Mouse (Mus musculus) c-Kit-negative CD71-positive TER-119-positive erythroid progenitor cells, embryonic 14.5 days (primary cell): ENCODE results near the gene Rnf166.
A peak's percentile ranks its signal among the peaks of the same experiment; 100 is the strongest.

Experiments used
- DNase-seq: peaks from one replicate; pipeline ENCODE4 v3.0.0-alpha.2; 2013; ENCODE audit warnings: low read depth, low spot score

The Rnf166 gene

DNA sequence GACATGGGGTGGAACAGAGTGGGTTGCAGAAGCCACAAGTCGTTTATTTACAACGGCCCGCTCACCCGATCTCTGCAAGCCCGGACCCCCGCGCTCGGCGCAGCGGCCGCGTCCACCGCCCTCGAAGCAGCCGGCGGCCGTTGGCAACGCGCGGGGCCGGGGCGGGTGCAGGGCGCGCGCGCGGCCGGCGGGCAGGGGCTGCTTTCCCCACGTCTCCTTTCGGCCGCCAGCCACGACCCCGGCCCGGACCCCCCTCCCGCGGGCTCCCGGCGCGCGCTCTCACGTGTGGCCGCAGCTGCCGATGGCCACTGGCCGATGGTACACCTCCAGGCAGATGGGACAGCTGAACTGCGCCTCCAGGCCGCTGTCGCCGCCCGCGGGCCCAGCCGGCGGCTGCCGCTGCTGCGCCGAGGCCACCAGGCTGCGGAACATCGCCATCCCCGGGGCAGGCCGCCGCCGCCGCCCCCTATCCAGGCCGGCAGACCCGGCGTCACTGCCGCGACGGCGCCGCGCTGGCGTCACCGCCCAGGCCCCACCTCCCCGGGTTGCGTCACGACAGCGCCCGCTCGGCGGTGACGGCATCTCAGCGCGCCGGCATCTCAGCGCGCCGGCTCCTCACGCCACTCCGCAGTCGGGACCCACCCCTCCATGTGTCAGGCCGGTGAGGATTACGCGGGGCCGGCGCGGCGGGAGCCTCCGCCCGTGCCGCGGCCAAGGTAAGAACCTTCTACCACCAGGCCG, at the start of gene Rnf166, which contains the start of gene Ctu2:
Gene Rnf166, minus strand, starts transcription at position 485 of the 741 bp plus-strand sequence.
Gene Ctu2, plus strand, starts transcription at position 564 of the 741 bp plus-strand sequence.
- DNase-seq, result peak; percentile 73

DNA sequence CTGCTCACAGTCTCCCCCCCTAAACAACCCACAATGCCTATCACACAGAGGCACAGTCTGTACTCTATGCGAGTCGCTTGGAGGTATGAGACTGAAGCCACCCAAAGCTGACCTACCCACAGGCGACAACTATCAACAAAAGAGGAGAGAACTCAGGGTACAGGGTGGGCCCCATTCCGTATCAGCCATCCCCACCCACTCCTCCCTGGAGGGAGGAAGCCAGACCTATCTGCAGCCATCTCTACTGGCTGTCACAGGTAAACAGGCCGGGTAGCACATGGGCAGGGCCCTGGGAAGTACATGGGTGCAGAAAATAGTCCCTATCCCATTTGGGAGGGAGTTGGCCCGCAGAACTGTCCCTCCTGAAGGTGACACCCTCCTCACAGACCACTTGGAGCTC, 49.1 kb upstream of the Rnf166 start:
- no peak for DNase-seq

DNA sequence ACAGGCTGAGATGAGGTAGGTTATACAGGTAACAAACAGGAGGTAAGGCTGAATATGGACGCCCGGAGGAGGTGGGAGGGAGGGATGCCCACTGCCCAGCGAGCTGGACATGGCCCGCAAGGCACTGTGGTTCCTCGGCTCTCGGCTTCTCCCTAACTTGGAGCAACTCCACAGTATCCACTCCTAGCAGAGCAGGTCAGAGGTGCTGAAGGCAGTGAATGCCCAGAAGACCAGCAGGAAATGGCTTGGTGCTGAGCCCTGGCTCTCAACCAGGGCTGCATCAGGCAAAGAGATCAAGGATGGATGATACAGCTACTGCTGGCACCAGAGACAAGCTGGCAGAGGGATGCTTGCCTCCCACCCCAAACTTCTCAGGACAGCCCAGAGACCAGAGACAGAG, 48.6 kb upstream of the Rnf166 start:
- no peak for DNase-seq

DNA sequence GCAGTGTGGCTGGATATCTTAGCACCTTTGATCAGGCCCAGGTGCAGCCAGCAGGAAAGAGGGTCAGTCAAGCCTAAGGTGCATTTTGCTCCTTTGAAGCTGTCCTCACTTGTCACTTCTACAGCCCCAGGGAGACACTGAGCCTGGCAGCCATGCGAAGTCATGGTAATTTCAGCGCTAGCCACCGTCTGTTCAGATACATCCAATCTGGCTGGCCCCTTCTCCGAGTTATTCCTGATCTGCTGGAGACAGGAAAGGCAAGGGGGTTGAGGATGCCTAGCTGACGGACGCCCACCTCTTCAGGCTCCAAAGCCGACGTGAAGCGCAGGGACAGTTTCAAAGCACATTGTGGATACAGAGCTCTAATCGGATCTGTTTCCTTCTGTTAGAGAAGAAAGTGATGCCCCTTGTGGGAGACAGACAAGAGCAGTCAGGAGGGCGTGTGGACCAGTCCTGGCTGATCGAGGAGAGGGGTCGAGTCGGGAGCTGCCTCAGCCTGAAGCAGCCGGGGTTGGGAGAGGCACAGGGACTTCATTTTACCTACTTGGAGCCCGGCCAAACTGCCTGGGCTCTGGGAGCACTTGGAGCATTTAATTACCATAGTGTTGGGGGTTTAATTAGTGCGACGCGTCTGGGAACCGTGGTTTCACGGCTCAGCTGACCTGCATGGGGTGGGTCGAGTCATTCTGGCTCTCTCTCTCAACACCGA, 47.9 kb upstream of the Rnf166 start:
- DNase-seq, result no peak

DNA sequence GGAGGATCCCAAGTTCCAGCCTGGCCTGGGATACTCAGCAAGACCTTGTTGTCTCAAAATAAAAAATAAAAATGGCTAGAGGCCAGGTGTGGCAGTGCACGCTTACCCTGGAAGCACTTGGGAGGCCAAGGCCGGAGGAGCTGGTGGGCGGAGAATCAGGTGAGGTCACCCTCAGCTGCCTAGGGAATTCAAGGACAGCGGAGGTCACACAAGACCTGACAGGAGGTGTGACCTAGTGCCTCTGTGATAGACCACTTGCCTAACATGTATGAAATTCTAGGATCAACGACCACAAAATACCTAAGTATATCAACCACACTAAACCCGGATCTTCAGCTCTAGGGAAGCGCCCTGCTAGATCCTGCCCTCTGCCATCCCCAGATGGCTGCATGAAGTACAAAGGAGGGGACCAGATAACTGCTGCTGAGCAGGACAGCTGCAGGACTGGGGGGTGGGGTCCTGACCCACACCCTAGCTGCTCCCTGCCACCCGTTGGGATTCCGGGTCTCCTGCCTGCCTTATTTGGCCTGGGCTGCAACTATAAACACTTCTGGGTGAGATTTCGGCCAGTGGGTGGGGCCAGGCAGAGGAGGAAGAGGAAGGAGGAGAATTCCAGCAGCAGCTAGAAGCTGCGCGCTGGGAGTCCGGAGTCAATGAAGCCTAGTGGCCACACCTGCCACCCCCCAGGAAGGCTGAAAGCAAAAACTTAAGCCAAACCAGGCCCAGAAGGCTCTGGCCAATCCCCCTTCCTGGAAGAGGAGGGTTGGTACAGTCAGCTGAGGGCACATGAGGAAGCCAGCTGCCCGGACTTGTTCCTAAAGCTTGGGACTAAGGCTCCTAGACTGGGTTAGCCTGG, 47.2 kb upstream of the Rnf166 start:
- DNase-seq, result no peak

DNA sequence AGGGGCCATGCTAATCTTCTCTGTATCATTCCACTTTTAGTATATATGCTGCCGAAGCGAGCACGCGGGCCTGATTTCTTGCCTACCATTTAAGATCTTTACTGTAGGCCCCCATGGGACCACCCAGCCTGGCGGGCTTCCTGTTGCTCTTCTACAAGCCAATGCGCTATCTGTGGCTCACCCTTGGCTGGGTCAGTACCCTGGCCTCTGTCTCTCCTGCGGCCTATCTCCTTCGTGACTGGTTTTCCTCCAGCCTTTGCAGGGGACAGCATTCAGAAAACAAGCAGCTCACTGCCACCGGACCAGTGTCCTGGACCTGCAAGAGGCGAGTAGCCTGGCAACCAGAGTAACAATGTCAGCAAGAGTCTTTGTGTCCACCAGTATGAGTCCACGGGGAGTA, 44.7 kb upstream of the Rnf166 start:
- no peak for DNase-seq

DNA sequence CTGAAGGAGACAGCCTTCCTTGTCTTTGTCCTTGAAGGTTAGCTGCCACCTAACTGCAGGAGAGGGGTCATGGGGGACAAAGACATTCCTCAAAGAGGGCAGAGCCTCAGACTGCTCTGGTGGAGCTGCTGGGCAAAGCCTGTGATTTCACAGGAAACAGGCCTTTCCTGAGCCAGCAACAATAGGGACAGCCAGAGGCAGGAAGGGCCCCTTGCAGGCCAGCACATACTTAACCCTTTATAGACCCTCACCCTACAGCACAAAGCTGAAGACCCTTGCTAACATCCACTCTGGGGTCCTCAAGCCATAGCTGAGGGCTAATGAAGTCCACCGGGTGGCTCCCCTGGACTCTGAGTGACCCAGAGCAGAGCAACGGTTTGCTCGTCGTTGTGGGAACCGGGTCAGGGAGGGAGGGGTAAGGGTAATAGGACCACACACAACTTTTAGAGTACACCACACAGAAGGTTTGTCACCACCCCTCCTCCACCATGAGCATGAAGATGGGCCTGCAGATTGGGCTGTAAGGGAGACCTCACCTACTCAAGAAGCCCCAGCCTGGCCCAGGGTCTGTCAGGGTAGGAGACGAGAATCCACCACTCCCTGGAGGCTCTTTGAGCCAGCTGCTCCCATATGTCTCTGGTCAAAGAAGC, 41.8 kb upstream of the Rnf166 start:
- no peak for DNase-seq

DNA sequence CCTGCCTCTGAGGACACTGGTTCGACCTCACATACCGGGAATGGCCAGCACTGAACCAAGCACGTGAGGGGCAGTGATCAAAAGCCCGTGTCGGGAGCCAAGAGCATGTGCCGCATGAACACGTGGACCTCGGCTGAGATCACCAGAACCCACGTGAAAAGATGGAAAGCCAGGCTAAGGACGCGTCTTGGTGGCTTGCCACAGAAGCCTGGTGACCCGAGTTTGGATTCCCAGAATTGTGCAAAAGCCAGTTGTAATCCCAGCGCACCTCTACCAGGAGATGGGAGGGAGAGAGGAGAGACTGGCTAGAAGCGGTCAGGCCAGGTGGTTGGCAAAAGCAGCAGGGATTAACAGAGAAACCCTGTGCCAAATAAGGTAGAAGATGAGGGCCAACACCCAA, 39.8 kb upstream of the Rnf166 start:
- DNase-seq, result no peak

DNA sequence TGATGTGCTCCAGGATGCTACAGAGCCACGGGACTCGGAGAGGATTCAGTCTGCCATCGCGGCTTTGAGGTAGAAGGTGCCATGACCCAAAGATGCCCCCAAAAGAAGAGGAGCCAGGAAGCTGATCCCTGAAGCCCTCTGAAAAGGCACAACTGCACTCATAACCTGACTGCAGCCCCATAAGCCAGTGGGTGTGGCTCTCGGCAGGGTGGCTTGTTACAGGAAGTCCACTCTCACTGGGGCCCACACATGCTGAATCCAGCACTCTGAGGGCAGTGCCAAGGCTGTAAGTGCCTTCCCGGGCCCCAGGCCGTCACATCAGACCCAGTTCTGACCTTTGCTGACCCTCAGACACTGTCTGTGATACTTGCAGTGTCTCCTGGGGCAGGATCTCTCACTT, 36.5 kb upstream of the Rnf166 start:
- DNase-seq, result no peak

DNA sequence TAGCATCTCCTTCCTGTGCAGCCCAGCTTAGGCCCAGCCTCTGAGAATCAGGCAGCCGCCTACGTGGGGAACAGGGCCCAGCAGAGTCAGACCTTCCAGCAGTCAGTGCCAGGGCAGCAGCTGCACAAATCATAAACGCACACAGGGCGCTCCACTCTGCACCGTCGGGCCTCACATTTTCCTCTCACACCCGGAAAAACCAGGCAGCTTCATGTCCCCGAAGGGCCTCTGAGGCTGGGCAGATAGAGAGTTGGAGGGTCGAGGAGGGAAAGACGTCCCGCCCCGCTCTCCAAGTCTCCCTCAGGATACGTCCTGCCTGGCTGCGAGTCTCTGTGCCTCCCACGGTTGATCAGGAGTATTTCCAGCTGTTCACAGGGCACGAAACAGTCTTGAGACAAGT, 35.7 kb upstream of the Rnf166 start:
- no peak for DNase-seq

DNA sequence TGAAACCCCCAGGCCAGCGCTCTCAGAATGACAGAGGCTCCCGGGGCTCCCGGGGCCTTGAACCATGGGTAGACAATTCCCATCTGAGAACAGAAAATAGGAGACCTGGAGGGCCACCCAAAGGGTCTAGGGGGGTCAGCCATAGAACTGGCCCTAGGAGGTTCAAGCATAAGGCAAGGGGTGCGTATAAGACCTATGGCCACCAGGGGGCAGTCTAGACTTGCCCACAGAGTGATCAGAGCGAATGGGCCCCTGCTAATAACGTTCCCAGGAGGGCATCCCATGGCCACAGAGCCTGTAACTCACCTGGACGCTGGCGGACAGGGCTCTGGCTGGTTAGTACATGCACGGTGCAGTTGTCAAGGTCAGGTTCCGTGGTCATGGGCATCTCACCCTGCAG, 25.0 kb upstream of the Rnf166 start:
- DNase-seq, result peak; percentile 76

DNA sequence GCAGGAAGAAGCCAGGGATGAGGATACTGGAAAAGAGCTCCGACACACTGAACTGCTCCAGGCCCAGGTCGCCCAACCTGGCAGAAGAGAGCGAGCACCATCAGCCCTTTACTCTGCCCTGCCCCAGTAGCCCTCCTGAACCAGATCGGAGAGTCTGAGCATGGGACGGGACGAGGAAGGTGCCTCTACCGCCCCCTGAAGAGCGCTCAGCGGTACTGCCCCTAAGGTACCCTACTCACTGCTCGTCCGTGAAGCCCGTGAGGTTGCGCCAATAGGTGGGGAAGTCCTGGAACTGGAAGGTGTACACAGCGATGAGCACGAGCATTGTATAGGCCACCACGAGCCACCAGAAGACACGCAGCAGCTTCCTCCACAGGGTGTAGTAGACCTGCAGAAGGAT, 22.0 kb upstream of the Rnf166 start:
- DNase-seq, result no peak

DNA sequence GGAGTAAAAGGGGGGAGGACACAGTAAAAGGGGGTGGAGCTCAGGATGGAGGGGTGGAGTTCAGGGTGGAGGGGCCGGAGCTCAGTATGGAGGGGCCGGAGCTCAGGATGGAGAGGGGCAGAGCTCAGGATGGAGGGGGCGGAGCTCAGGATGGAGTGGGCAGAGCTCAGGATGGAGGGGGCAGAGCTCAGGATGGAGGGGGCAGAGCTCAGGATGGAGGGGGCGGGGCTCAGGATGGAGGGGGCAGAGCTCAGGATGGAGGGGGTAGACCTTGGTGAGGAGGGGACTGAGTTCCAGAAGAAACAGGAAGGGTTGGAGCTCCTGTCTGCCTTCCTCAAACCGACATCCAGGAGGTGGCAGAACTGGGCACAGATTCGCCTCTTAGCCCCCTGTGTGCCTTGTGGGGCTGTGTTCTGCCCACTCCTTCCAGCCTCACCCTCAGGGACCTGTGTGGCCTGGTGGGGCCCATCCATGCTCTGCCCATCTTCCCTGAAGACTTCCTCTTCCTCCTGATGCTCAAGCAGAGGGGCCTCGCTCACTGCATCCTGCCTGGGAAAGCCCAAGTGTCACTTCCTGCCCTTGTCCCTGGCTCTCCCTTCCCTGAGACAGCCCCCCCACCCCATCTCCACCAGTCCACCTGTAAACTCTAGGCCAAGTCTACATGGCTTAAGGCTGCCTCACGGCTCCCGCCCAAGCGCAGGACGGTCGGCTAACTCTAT, 21.3 kb upstream of the Rnf166 start:
- DNase-seq, result no peak

DNA sequence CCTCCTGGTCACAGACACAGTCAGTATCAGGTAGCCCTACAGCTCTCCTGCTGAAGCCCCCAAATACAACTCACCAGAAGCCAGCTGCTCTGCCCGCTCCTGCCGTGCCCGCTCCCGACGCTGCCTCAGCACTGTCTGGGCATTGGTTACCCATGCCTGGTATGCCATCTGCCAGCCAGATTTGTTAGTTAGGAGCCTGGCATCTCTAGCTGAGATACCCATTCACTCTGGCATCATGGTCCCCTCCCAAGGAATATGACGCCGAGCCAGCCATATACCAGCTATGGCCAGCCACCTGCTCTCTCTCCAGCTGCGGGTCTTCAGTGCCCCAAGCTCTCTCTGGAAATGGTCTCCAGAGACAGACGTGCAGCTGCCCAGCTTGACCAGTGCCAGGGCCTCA, 12.5 kb upstream of the Rnf166 start:
- no peak for DNase-seq

DNA sequence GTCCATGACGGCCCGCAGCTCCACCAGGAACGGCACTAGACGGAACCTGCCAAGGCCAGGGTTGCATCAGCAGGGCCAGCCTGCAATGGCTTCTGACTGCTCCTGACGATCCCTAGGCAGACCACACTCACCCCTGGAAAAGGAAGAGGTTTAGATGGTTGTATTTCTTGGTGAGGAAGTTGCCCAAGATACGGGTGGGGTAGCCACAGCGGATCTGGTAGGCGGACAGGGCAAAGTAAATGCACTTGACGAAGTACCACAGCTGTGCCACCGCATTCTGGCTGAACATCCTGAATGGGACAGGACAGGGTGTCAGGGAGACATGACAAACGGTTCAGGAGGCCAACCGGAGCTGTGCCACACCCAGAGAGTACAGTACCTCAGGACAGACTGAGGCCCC, 9.0 kb upstream of the Rnf166 start:
- no peak for DNase-seq

DNA sequence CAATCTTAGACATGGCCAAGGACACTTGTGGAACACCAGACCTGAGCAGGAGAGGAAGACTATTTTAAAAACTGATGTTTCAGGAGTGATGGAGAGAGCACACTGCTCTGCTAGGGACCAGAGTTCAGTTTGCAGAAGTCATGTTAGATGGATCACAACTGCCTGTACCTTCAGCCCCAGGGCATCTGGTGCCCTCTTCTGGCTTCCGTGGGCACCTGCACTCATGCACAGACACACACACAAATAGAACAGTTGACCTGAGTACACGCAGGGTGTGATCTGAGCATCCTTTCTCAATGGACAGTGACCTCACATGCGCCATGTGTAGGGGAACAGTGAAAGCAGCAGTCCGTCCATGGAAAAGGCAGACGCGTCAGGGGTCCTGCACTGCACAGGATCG, 8.0 kb upstream of the Rnf166 start:
- no peak for DNase-seq

DNA sequence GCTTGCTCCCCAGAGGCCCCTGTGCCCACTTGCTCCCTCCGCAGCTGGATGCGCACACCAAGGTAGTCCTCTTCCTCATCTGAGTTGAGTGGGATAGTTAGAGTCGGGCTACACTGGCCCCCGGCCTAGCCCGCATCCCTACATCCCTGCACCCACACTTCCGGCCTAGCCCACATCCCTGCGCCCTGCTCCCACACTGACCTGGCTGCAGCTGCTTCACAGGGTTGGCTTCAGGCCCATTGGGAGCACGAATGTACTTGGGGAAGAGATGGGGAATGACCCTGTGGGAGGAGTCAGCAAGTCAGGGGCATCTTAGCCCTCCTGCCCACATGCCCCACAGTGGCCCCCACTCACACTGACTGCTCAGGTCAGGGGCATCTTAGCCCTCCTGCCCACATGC, 6.6 kb upstream of the Rnf166 start:
- DNase-seq, result no peak

DNA sequence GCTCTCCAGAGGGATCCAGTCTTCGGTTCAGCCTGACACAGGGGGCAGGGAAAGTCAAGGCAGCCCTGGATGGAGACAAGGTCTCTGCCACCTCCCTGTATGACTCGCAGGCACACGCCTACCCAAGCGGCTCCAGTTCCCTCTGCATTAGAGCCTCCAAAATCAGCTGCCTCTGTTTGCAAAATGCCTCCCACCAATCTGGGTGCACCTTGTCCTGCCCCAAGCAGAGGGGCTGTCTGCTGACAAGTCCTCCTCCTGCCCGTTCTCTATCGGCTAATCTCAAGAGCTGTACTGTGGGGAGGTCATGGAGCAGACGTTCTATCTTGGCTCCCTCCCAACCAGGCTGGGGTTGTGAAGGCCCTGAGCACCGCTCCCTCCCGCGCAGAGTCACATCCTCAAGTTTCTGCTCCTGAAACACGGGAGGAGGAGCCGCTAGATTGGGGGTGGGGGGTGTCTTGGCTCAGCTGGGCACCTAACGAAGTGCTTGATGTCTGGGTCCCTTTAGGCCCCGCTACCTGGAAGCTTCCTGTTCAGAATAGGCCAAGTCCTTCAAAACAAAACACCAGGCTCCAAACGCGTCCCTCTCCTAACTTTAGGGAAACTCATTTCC, 808 bp downstream of the Rnf166 start:
- DNase-seq, result no peak

DNA sequence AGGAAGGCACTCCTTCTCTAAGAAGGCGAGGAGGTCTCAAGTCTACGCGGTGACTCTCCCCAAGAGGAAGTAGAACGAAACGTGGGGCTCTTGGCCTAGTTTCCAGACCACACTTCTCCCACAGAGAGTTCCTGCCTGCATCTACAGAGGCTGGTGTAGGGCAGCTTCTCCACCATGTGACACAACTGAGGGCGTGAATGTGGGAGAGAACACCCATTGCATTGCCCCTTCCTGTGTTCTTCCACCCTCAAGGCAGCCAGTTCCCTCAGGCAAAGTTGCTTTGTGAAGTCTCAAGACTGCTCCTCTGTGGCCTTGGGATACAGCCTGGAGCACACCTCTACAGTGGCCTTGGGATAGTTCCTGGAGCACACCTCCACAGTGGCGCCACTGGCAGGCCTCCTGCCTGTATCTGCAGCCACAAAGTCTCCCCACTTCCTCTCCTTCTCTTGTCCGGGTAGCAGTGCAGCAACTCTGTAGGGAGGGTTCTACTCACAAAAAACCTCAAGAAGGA, 1.9 kb downstream of the Rnf166 start:
- DNase-seq, result no peak

DNA sequence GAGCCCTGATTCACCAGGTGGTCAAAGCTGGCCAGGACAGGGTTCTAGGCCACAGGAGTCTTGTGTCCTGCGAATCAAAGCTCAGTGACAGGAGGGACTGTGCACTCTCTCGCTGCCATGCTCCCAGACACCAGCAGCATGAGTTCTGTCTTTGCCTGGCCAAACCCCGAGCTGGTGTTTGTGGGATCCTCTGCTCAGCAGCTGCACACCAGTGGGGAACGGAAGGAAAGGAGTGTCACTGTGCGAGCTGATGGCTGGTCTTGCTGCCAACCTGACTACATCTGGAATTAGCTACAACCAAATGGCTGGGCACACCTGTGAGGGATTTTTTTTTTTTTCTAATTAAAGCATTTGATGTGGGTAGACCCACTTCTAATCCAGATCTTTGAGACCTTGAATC, 5.2 kb downstream of the Rnf166 start:
- no peak for DNase-seq

DNA sequence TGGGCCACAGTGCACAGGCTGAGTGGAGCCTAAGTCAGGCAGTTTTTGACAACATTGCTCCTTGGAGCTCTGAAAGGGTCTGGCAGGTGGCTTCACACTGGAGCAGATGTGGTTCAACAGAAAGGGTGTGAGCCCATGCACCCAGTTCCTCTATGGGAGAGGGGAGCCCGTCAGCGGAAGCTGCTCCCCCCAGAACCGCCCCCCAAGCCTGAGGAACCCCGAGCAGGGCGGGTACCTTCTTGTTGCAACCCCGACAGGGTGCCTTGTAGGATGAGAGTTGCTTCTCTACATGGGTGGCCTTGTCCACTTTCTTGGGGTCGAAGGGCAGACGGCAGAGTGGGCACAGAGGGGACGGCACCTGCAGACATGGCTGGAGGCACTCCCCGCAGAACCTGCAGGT, 5.9 kb downstream of the Rnf166 start:
- no peak for DNase-seq
